Mouse (Mus musculus) lung, postnatal 0 days (tissue): ENCODE measurements around the gene Lhfpl5.

ENCODE experiments used
- CTCF ChIP-seq: IDR thresholded peaks from 2 replicates; pipeline ENCODE4 v1.5.1; 2016; ENCODE audit warnings: antibody characterized with exemption, mild to moderate bottlenecking
- EP300 ChIP-seq: IDR thresholded peaks from 2 replicates; pipeline ENCODE4 v1.6.1; 2016; ENCODE audit warnings: antibody characterized with exemption, mild to moderate bottlenecking, control low read depth

- TF ChIP-seq CTCF = no peak
- TF ChIP-seq EP300 = no peak
Observed at GRCm38 (mm10) chr17:28531946-28532345, 43.5 kb upstream of the Lhfpl5 start.
